Mouse (Mus musculus) kidney, postnatal 0 days (tissue): ENCODE results near the gene Exoc3l. TPM values are rescaled to one million over a fixed set of nuclear protein-coding genes. Genes with fewer than 3 reads are reported as not detected.
"Not testable (repeated sequence)": the region's sequence is repeated elsewhere in the genome, so short reads cannot be mapped to it uniquely, and the experiment has no call there.

ENCODE experiments used
- ATAC-seq: fragments of 200-750 bp; cut with Nextera tagmentation; replicated peaks from 2 replicates; pipeline ENCODE4 v1.8.0; 2017; ENCODE audit warnings: low read depth, moderate number of reproducible peaks, moderate TSS enrichment, moderate library complexity; ENCODE audit not compliant: low FRiP score
- DNase-seq: peaks from one replicate; pipeline ENCODE4 v3.0.0-alpha.2; 2016; ENCODE audit warnings: low spot score
- H3K27ac ChIP-seq: fragments of 300-500 bp; sonication (generic); 2 replicates; pipeline ENCODE4 v1.5.1; 2014; ENCODE audit warnings: mild to moderate bottlenecking
- H3K27me3 ChIP-seq: fragments of 300-500 bp; sonication (generic); 2 replicates; pipeline ENCODE4 v1.6.1; 2014; ENCODE audit warnings: low read length, mixed read lengths; ENCODE audit not compliant: insufficient read depth
- H3K36me3 ChIP-seq: fragments of 300-500 bp; sonication (generic); 2 replicates; pipeline ENCODE4 v1.6.1; 2014; ENCODE audit warnings: low read length, mixed read lengths; ENCODE audit not compliant: insufficient read depth
- H3K4me1 ChIP-seq: fragments of 300-500 bp; sonication (generic); replicated peaks from 2 replicates; pipeline ENCODE4 v1.6.1; 2014; ENCODE audit warnings: antibody characterized with exemption, low read length, mixed read lengths; ENCODE audit not compliant: insufficient read depth
- H3K4me2 ChIP-seq: fragments of 300-500 bp; sonication (generic); 2 replicates; pipeline ENCODE4 v1.6.1; 2014; ENCODE audit warnings: mild to moderate bottlenecking, low read length, moderate library complexity, mixed read lengths
- H3K4me3 ChIP-seq: fragments of 300-500 bp; sonication (generic); replicated peaks from 2 replicates; pipeline ENCODE4 v1.5.1; 2014; ENCODE audit warnings: low read depth, low read length
- H3K9ac ChIP-seq: fragments of 300-500 bp; sonication (generic); 2 replicates; pipeline ENCODE4 v1.6.1; 2014; ENCODE audit warnings: low read depth, low read length
- H3K9me3 ChIP-seq: fragments of 300-500 bp; sonication (generic); replicated peaks from 2 replicates; pipeline ENCODE4 v1.6.1; 2016; ENCODE audit warnings: low read length, inconsistent platforms, mixed read lengths
- CTCF ChIP-seq: IDR thresholded peaks from 2 replicates; pipeline ENCODE4 v1.5.1; 2016; ENCODE audit warnings: antibody characterized with exemption, low read depth, mild to moderate bottlenecking, moderate library complexity
- WGBS: fragments of 180-500 bp; shearing (Covaris S2); extraction: QIAGEN DNeasy Blood & Tissue Kit; methylation state at CpG from one replicate; pipeline ENCODE4 v1.1.7; 2014; 5-methylcytosine and 5-hydroxymethylcytosine counted together
- polyA plus RNA-seq: library from polyadenylated mRNA; unstranded; fragments of >200 nt; fragmentation: Nextera tagmentation; extraction: Ambion mirVana; gene quantifications from 2 replicates; pipeline ENCODE4 v1.2.1, GENCODE M21; 2015

Gene Exoc3l
- polyA plus RNA-seq, 1 experiment from 2014 or later = 15.9 TPM

GRCm38 (mm10) chr8:105297511-105298192 lies 1.8 kb upstream of the Exoc3l start, which contains the start of gene E2f4:
TSS of gene E2f4 (plus strand) at chr8:105297663.
- Histone ChIP-seq H3K9ac (peak within 1 kb of the TSS; percentile 95), H3K9me3 (no peaks in the 10 kb centered on the region), H3K4me2 (peak within 1 kb of the TSS; percentile 88), H3K4me3 (peak within 1 kb of the TSS; percentile 95), H3K27me3 (no peaks in the 10 kb centered on the region), H3K27ac (peak within 1 kb of the TSS; percentile 79), H3K36me3 (peaks cover 25% of the 10 kb centered on the region), H3K4me1 (peaks cover 11% of the 10 kb centered on the region)
- under 1% methylated on average over 58 of the region's 58 CpGs for WGBS
- no peak for TF ChIP-seq CTCF
- peak; percentile 84 for ATAC-seq
- peak; percentile 97 for DNase-seq

- no peak for TF ChIP-seq CTCF
- Histone ChIP-seq H3K4me1 (peaks cover 14% of the 10 kb centered on the region), H3K36me3 (peaks cover 8% of the 10 kb centered on the region), H3K9ac (no peak overlapping the region), H3K4me3 (peak overlapping the region; percentile 18; the same call in 1 of the 2 replicates), H3K9me3 (no peaks in the 10 kb centered on the region), H3K4me2 (peak overlapping the region; percentile 23), H3K27ac (peak overlapping the region; percentile 76; the same call in 1 of the 2 replicates), H3K27me3 (peaks cover 3% of the 10 kb centered on the region; the same call in 1 of the 2 replicates)
- DNase-seq (no peak), ATAC-seq (no peak)
- WGBS = 67% methylated on average over 11 of the region's 11 CpGs
These were observed 645 bp downstream of the Exoc3l start for GRCm38 (mm10) chr8:105295256-105295655.

DNA sequence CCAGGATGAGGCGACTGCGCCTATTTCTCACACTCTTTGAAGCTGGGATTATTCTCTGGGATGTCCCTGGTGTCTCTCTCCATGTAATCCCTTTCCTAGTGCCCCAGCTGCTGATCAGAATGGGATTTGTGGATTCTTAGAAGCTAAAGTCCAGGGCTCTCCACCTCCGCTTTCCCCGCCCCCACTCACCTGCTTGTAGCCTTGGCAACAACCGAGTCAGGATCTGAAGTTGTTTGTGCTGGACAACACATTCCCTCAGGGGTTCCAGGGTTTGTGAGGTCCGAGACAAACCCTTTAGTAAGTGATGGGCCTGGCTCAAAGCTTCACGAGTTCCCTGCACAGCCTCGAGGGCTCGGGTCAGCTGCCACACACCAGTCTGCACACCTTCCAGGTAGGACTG lies 1.1 kb downstream of the Exoc3l start:
- TF ChIP-seq CTCF = no peak
- H3K4me2 ChIP-seq = peak overlapping the region; percentile 23

GRCm38 (mm10) chr8:105293405-105293804 lies 2.5 kb downstream of the Exoc3l start:
- no peak for ATAC-seq
- H3K9ac ChIP-seq = no peak overlapping the region
- H3K36me3 ChIP-seq = no peaks in the 10 kb centered on the region
- no peak for DNase-seq
- H3K27me3 ChIP-seq = peaks cover 4% of the 10 kb centered on the region; the same call in 1 of the 2 replicates
- H3K4me1 ChIP-seq = peaks cover 21% of the 10 kb centered on the region
- no peak overlapping the region for H3K4me3 ChIP-seq
- no peak overlapping the region for H3K4me2 ChIP-seq
- no peaks in the 10 kb centered on the region for H3K9me3 ChIP-seq
- TF ChIP-seq CTCF = no peak
- H3K27ac ChIP-seq = no peak overlapping the region
- WGBS = 71% methylated on average over 19 of the region's 19 CpGs

More for the DNA sequence above, 1.1 kb downstream of the Exoc3l start:
- Histone ChIP-seq H3K9me3 (no peaks in the 10 kb centered on the region), H3K27ac (no peak overlapping the region), H3K27me3 (peaks cover 4% of the 10 kb centered on the region; the same call in 1 of the 2 replicates), H3K36me3 (0 out of 2 replicates have a peak, but pooled peaks cover 4% of the 10 kb centered on the region), H3K4me1 (peaks cover 19% of the 10 kb centered on the region), H3K9ac (no peak overlapping the region), H3K4me3 (0 out of 2 replicates have a peak overlapping the region, but pooled peaks have one; percentile 18)
- WGBS = 68% methylated on average over 9 of the region's 9 CpGs
- DNase-seq (no peak), ATAC-seq (no peak)

DNA sequence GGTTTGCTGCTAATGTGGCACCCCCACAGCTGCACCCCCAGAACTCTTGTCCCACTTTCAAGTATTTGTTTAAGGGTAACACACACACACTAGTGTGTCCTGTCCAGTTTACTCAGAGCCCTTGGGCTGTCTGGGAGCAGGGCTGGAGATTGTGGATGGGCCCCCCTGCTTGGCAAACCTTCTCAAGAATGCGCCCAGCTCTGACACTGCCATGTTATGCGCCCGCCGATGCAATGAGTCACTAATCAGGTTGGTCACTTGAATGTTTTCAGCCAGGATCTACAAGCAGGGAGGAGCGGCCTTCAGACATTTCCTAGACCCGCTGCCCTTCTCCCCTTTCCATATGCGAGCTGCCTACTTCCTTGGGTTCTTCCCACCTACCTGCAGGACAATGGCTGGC lies 3.4 kb downstream of the Exoc3l start:
- Histone ChIP-seq H3K27ac (no peak overlapping the region), H3K27me3 (peaks cover 4% of the 10 kb centered on the region; the same call in 1 of the 2 replicates), H3K4me2 (no peak overlapping the region), H3K4me3 (no peak overlapping the region), H3K36me3 (no peaks in the 10 kb centered on the region), H3K9ac (no peak overlapping the region), H3K4me1 (peaks cover 18% of the 10 kb centered on the region), H3K9me3 (no peaks in the 10 kb centered on the region)
- no peak for TF ChIP-seq CTCF
- ATAC-seq (no peak), DNase-seq (no peak)
- 73% methylated on average over 7 of the region's 7 CpGs for WGBS

DNA sequence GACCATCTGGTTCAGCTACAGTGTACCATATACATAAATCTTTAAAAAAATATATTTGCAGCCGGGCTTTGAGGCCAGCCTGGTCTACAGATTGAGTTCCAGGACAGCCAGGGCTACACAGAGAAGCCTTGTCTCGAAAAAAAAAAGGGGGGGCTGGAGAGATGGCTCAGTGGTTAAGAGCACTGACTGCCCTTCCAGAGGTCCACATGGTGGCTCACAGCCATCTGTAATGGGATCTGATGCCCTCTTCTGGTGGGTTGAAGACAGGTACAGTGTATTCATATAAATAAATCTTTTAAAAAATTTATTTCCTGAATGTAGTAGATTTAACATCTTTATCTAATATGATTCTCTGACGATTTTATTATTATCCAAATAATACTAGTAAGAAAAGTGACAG lies 4.1 kb downstream of the Exoc3l start:
- H3K27ac ChIP-seq, H3K36me3 ChIP-seq, ATAC-seq, H3K9me3 ChIP-seq, H3K4me2 ChIP-seq, DNase-seq, H3K9ac ChIP-seq, H3K27me3 ChIP-seq, H3K4me3 ChIP-seq: not testable (repeated sequence)
- peaks cover 18% of the 10 kb centered on the region for H3K4me1 ChIP-seq
- peak; percentile 33; the same call in 1 of the 2 replicates for TF ChIP-seq CTCF
- WGBS = 73% methylated on average over 3 of the region's 3 CpGs

DNA sequence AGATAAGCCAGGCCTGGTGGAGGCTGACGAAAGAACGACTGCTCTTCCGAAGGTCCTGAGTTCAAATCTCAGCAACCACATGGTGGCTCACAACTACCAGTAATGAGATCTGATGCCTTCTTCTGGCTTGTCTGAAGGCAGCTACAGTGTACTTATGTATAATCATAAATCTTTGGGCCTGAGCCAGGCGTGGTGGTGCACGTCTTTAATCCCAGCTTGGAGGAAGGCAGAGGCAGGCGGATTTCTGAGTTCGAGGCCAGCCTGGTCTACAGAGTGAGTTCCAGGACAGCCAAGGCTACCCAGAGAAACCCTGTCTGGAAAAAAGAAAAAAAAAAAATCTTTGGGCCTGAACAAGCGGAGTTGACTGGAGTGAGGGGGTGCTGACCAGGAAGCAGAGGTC lies 4.5 kb downstream of the Exoc3l start:
- 80% methylated on average over 8 of the region's 8 CpGs for WGBS
- not testable (repeated sequence) for H3K9ac ChIP-seq

More for the DNA sequence above, 4.5 kb downstream of the Exoc3l start:
- H3K4me1 ChIP-seq = peaks cover 18% of the 10 kb centered on the region
- not testable (repeated sequence) for H3K4me3 ChIP-seq, ATAC-seq, DNase-seq, H3K36me3 ChIP-seq, H3K4me2 ChIP-seq, H3K27me3 ChIP-seq, H3K27ac ChIP-seq, H3K9me3 ChIP-seq
